Mouse (Mus musculus) CH12.LX (cell line): ENCODE measurements around the gene Gm10663. TPM values are rescaled to one million over a fixed set of nuclear protein-coding genes. Genes with fewer than 3 reads are reported as not detected.

ENCODE experiments used
- DNase-seq: peaks from one replicate; pipeline ENCODE4 v3.0.0-alpha.2; 2013; ENCODE audit errors: extremely low read depth
- H3K27ac ChIP-seq: 2 replicates; pipeline ENCODE4 v1.5.1; 2012; ENCODE audit warnings: low read depth, mild to moderate bottlenecking, control low read depth, moderate library complexity; ENCODE audit not compliant: insufficient read depth
- H3K27me3 ChIP-seq: replicated peaks from 2 replicates; pipeline ENCODE3; 2012; ENCODE audit warnings: inconsistent platforms
- H3K36me3 ChIP-seq, 2 experiments: replicated peaks in 1 of 2; 2 replicates each; pipeline versions ENCODE3 to v1.6.1; 2012; ENCODE audit warnings: inconsistent platforms in 1 of 2, low read length in 1 of 2, mild to moderate bottlenecking in 1 of 2, mixed read lengths in 1 of 2, moderate library complexity in 1 of 2; ENCODE audit not compliant: control insufficient read depth in 1 of 2, insufficient read depth in 1 of 2
- H3K4me1 ChIP-seq, 2 experiments: 2 replicates each; pipeline ENCODE4 v1.6.1; 2012; ENCODE audit warnings: inconsistent platforms in 1 of 2, moderate library complexity in 1 of 2; ENCODE audit not compliant: insufficient read depth in 2 of 2, control insufficient read depth in 1 of 2
- H3K4me2 ChIP-seq: 2 replicates; pipeline ENCODE4 v1.6.1; 2012; ENCODE audit warnings: low read depth, mild to moderate bottlenecking, control low read depth; ENCODE audit not compliant: poor library complexity, insufficient read depth, severe bottlenecking
- H3K4me3 ChIP-seq, 3 experiments: fragments of 150-350 bp in 1 of 3; sonication (generic) in 1 of 3; replicated peaks in 1 of 3; 2 replicates each; pipeline versions ENCODE3 to v1.5.1; 2011 to 2012; ENCODE audit warnings: low read depth in 2 of 3, low read length in 2 of 3, mild to moderate bottlenecking in 2 of 3, moderate library complexity in 2 of 3, control low read depth in 1 of 3, improper control_type of control experiment in 1 of 3, inconsistent platforms in 1 of 3, mixed read lengths in 1 of 3; ENCODE audit not compliant: poor library complexity in 1 of 3
- H3K79me2 ChIP-seq: replicated peaks from 2 replicates; pipeline ENCODE4 v1.6.1; 2012; ENCODE audit warnings: mild to moderate bottlenecking, moderate library complexity; ENCODE audit not compliant: control insufficient read depth, poor library complexity, insufficient read depth, severe bottlenecking; ENCODE audit errors: extremely low read depth
- H3K9ac ChIP-seq: 2 replicates; pipeline ENCODE4 v1.6.1; 2012; ENCODE audit warnings: low read depth, mild to moderate bottlenecking, control low read depth, moderate library complexity; ENCODE audit not compliant: insufficient read depth
- H3K9me3 ChIP-seq: replicated peaks from 2 replicates; pipeline ENCODE3; 2012; ENCODE audit warnings: low read length, inconsistent platforms, mixed read lengths
- CTCF ChIP-seq, 2 experiments: IDR thresholded peaks in 1 of 2; conservative IDR thresholded peaks in 1 of 2; 2 replicates each; pipeline ENCODE4 v1.5.1; 2011 to 2012; ENCODE audit warnings: low read depth in 2 of 2, low read length in 2 of 2, improper control_type of control experiment in 1 of 2, inconsistent platforms in 1 of 2, mild to moderate bottlenecking in 1 of 2, moderate library complexity in 1 of 2
- E2F4 ChIP-seq: IDR thresholded peaks from 2 replicates; pipeline ENCODE4 v1.6.1; 2011; ENCODE audit warnings: low read depth, low read length, improper control_type of control experiment; ENCODE audit not compliant: insufficient replicate concordance
- HCFC1 ChIP-seq: IDR thresholded peaks from 2 replicates; pipeline ENCODE4 v1.6.1; 2012; ENCODE audit warnings: low read depth, mild to moderate bottlenecking, inconsistent platforms, low read length, improper control_type of control experiment
- IRF4 ChIP-seq: IDR thresholded peaks from 2 replicates; pipeline ENCODE4 v1.6.1; 2014; ENCODE audit warnings: low read depth, mild to moderate bottlenecking, inconsistent platforms, low read length, improper control_type of control experiment
- JUN ChIP-seq: IDR thresholded peaks from 2 replicates; pipeline ENCODE4 v1.6.1; 2011; ENCODE audit warnings: low read depth, mild to moderate bottlenecking, low read length, improper control_type of control experiment, moderate library complexity; ENCODE audit not compliant: insufficient read depth
- JUND ChIP-seq: conservative IDR thresholded peaks from 2 replicates; pipeline ENCODE4 v1.6.1; 2011; ENCODE audit warnings: low read depth, low read length, improper control_type of control experiment
- MAZ ChIP-seq: IDR thresholded peaks from 2 replicates; pipeline ENCODE4 v1.6.1; 2012; ENCODE audit warnings: low read depth, mild to moderate bottlenecking, inconsistent platforms, low read length, improper control_type of control experiment, moderate library complexity
- NELFE ChIP-seq: IDR thresholded peaks from 2 replicates; pipeline ENCODE4 v1.6.1; 2011; ENCODE audit warnings: low read depth, low read length, improper control_type of control experiment
- POLR2AphosphoS2 ChIP-seq: IDR thresholded peaks from 2 replicates; pipeline ENCODE4 v1.6.1; 2011; ENCODE audit warnings: low read depth, low read length, improper control_type of control experiment
- RCOR1 ChIP-seq: conservative IDR thresholded peaks from 2 replicates; pipeline ENCODE4 v1.6.1; 2012; ENCODE audit warnings: low read depth, mild to moderate bottlenecking, inconsistent platforms, low read length, improper control_type of control experiment
- SIN3A ChIP-seq: IDR thresholded peaks from 2 replicates; pipeline ENCODE4 v1.6.1; 2012; ENCODE audit warnings: low read length, improper control_type of control experiment, inconsistent platforms
- TCF12 ChIP-seq: IDR thresholded peaks from 2 replicates; pipeline ENCODE4 v1.6.1; 2014; ENCODE audit warnings: low read depth, mild to moderate bottlenecking, inconsistent platforms, low read length, improper control_type of control experiment
- UBTF ChIP-seq: IDR thresholded peaks from 2 replicates; pipeline ENCODE4 v1.6.1; 2012; ENCODE audit warnings: low read depth, mild to moderate bottlenecking, inconsistent platforms, low read length, improper control_type of control experiment, moderate library complexity
- USF2 ChIP-seq: conservative IDR thresholded peaks from 2 replicates; pipeline ENCODE4 v1.6.1; 2011; ENCODE audit warnings: low read depth, low read length, improper control_type of control experiment
- ZKSCAN1 ChIP-seq: IDR thresholded peaks from 2 replicates; pipeline ENCODE4 v1.6.1; 2012; ENCODE audit warnings: low read depth, inconsistent platforms, low read length, improper control_type of control experiment, borderline replicate concordance
- ZMIZ1 ChIP-seq: IDR thresholded peaks from 2 replicates; pipeline ENCODE4 v1.6.1; 2012; ENCODE audit warnings: low read depth, mild to moderate bottlenecking, inconsistent platforms, low read length, improper control_type of control experiment
- dilution Hi-C: fragments of 300-500 bp; cut with MboI; formaldehyde crosslinking; loops from 2 replicates; pipeline ENCODE4 v1.14.3; 2020; ENCODE audit warnings: low sequenced_read_pairs; ENCODE audit not compliant: extremely low pct_unique_long_range_greater_than_20kb, extremely low pct_ligation_motif_present
- in situ Hi-C: fragments of 300-500 bp; cut with MboI; formaldehyde crosslinking; loops from 3 replicates; pipeline ENCODE4 v1.14.3; 2019; ENCODE audit warnings: low sequenced_read_pairs, low pct_ligation_motif_present, low pct_unique_long_range_greater_than_20kb, mixed read lengths
- polyA plus RNA-seq: library from polyadenylated mRNA; unstranded; fragments of >175 nt; gene quantifications from 2 replicates; pipeline ENCODE4 v1.2.1, GENCODE M21; 2012; ENCODE audit warnings: low read depth; ENCODE audit not compliant: insufficient read length
- total RNA-seq, 2 experiments: library from RNA; depleted of rRNA; stranded (reverse); fragments of 300-350 nt in 1 of 2; fragments of >200 nt in 1 of 2; gene quantifications; 2 replicates each; pipeline ENCODE4 v1.2.3; 2012 to 2014

Gm10663 gene
- total and polyA plus RNA-seq, 3 experiments: not detected

DNA sequence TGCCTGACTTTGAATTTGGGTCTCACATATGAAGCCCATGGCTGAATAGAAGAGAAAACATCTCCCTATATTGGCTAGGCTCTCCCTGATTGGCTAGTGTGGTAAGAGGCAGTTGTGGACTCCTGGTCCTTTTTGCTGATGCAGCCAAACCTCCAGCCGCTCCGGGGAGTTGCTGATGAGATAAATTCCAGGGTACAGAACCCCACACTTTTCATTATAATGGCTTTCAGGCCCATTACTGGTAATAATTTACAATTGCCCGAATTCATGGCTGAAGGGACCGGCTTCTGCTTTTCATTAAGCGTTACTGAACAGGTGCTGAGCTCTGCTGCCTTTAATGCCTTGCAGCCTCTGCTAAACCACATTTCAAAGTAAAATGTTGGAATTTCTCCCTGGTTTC lies 20.9 kb upstream of the Gm10663 start:
- H3K36me3 ChIP-seq: no peaks in the 10 kb centered on the region
- no peak overlapping the region for H3K27ac ChIP-seq
- no peak overlapping the region for H3K4me3 ChIP-seq
- H3K79me2 ChIP-seq: no peaks in the 10 kb centered on the region
- no peaks in the 10 kb centered on the region for H3K9me3 ChIP-seq
- H3K27me3 ChIP-seq: no peaks in the 10 kb centered on the region
- no peak overlapping the region for H3K9ac ChIP-seq
- in situ Hi-C loops (no loop called here), dilution Hi-C loops (no loop called here)
- H3K4me2 ChIP-seq: no peak overlapping the region
- no peaks in the 10 kb centered on the region for H3K4me1 ChIP-seq
- no peak for TF ChIP-seq HCFC1
- TF ChIP-seq TCF12: no peak
- DNase-seq: no peak

DNA sequence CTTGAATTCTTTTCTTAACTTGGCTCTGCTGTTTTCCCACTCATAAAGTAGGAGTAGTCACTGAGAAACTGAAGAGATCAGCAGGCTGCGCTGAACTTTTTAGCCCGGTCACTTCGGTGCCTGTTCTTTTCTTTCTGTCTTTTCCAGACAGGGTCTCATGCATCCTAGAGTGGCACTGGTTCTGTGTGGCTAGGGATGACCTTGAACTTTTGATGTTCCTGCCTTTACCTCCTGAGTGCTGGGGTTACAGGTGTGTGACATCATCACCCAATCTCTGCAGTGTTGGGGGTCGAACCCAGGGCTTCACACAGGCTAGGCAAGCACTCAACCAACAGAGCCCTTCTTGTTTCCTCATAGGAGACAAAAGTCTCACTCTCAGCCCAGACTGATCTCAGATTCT lies 18.1 kb upstream of the Gm10663 start:
- Histone ChIP-seq H3K4me1 (no peaks in the 10 kb centered on the region), H3K4me2 (no peak overlapping the region), H3K9ac (no peak overlapping the region), H3K27ac (no peak overlapping the region), H3K36me3 (no peaks in the 10 kb centered on the region), H3K9me3 (no peaks in the 10 kb centered on the region), H3K4me3 (no peak overlapping the region), H3K79me2 (no peaks in the 10 kb centered on the region), H3K27me3 (no peaks in the 10 kb centered on the region)
- in situ Hi-C loops: no loop called here
- TF ChIP-seq JUND: no peak
- TF ChIP-seq UBTF: no peak
- TF ChIP-seq MAZ: no peak
- no peak for DNase-seq
- dilution Hi-C loops: no loop called here

- no peaks in the 10 kb centered on the region for H3K79me2 ChIP-seq
- H3K9me3 ChIP-seq: no peaks in the 10 kb centered on the region
- H3K27me3 ChIP-seq: no peaks in the 10 kb centered on the region
- no peaks in the 10 kb centered on the region for H3K36me3 ChIP-seq
- H3K9ac ChIP-seq: no peak overlapping the region
- DNase-seq: no peak
- no peak overlapping the region for H3K4me3 ChIP-seq
- H3K27ac ChIP-seq: no peak overlapping the region
- no peak for TF ChIP-seq RCOR1
- TF ChIP-seq POLR2AphosphoS2: no peak
- TF ChIP-seq ZMIZ1: no peak
- no peak for TF ChIP-seq JUN
- no peak for TF ChIP-seq NELFE
- TF ChIP-seq JUND: no peak
- no peak for TF ChIP-seq CTCF (conservative IDR thresholded peaks at IDR 0.05 in 1 of 2, IDR thresholded peaks at IDR 0.05 in 1 of 2; ENCODE audit: low read depth in 2 of 2, low read length in 2 of 2)
- TF ChIP-seq ZKSCAN1: no peak
- no peak for TF ChIP-seq IRF4
- no peak for TF ChIP-seq SIN3A
- no peak for TF ChIP-seq HCFC1
- TF ChIP-seq E2F4: no peak
- no peak for TF ChIP-seq USF2
- no peak overlapping the region for H3K4me2 ChIP-seq
- dilution Hi-C loops (no loop called here), in situ Hi-C loops (no loop called here)
- no peaks in the 10 kb centered on the region; a peak in 1 of 4 replicates for H3K4me1 ChIP-seq
Observed at GRCm38 (mm10) chr8:65062195-65062594, 12.6 kb upstream of the Gm10663 start.
